Mouse (Mus musculus): ENCODE measurements around the gene Gm40193.

The Gm40193 gene

DNA sequence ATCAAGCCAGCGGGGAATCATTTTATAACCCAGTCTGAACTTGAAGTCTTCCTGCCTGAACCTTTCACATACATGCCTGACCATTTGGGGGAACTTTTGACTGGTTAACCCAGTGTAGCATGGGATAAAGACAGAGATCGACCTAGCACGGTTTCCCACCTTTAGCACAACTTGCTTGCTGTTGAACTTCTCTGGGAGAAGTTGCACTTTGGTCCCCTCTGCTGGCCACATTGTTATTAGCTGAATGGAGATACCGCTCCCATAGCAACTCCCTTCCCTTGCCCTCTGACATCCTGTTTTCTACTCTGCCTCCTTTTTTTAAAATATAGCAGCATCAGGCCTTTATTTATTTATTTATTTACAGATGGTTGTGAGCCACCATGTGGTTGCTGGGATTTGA lies 26.4 kb downstream of the Gm40193 start:
- peak in 1 of 2 experiments; percentile 51 for DNase-seq (ENCODE audit: low spot score in 2 of 2)

GRCm38 (mm10) chr11:70504970-70505369 lies 27.8 kb downstream of the Gm40193 start, which contains the start of gene Tm4sf5:
Gene Tm4sf5, plus strand, starts transcription at chr11:70505244.
- no peak for DNase-seq (ENCODE audit: low spot score in 2 of 2)

GRCm38 (mm10) chr11:70502018-70502417 lies 30.7 kb downstream of the Gm40193 start:
- no peak for DNase-seq (ENCODE audit: low spot score in 2 of 2)

DNA sequence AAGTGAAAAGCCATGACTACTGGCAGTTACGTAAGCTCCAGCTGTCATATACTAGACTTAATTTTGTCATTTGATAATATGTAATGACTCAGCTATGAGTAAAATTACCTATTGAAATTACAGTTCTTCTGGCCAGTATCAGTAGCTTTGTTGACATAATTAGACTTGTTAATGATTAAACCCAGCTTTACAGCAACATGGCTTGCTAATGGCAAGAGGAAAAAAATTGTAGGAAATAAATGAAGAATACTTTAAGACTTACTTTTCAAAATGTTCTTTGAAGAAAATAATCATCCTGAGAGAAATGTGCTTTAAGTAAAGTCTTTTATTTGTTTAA lies 32.3 kb downstream of the Gm40193 start:
- DNase-seq (ENCODE audit: low spot score in 2 of 2): no peak

GRCm38 (mm10) chr11:70499566-70500475 lies 32.9 kb downstream of the Gm40193 start:
- no peak for DNase-seq (ENCODE audit: low spot score in 2 of 2)

DNA sequence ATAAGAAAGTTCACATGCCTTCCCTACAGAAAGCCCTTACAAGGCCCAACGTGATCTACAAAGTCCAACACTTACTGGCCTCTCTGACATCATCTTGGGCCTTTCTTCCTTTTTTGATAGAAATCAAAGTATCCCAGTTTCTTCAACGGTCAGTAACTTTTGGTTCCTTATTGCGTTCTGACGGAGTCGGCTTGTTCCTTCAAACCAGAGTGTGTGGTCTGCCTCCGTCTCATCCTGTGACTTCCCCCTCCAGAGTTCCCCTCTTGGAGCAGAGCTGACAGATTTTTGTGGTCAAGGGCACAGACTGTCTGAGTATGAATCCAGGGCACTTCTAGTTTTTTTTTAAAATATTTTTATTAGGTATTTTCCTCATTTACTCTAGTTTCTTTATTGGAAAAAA lies 43.1 kb downstream of the Gm40193 start:
- no peak for DNase-seq (ENCODE audit: low spot score in 2 of 2)

DNA sequence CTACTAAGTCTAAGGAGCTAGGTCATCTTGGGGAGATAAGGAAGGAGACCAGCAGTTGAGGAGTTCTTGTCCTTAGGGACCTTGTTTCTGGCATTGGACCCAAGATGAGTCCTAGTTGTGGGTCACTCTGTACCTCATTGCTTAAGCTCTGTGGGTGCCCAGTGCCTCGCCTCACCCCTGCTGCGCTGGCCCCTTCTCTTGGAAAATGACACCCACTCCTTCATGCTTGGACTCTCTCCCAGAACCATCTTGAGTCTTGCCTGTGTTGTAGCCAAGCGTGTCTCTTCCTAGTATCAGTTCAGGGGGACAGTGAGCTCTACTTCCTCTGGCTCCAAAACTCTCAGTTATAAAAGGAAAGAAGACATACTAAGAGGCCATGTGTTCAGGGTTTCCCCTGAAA lies 43.6 kb downstream of the Gm40193 start:
- no peak for DNase-seq (ENCODE audit: low spot score in 2 of 2)

DNA sequence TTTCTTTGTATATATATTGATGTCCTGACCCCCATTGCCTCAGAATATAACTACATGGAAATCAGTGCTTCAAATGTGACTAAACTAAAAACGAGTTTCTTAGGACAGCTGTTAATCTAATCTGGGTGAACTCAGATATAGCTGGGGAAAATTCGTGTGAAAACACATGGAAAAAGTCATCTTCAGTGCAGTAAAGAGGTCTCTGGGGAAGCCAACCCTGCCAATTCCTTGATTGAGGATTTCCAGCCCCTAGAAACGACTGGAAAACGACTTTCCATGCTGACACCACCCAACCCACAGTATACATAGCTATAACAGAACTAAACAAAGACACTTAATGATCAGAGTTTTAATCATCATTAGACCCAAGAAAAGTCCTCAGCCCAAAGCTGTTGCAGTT lies 44.9 kb downstream of the Gm40193 start:
- DNase-seq (ENCODE audit: low spot score in 2 of 2): no peak

DNA sequence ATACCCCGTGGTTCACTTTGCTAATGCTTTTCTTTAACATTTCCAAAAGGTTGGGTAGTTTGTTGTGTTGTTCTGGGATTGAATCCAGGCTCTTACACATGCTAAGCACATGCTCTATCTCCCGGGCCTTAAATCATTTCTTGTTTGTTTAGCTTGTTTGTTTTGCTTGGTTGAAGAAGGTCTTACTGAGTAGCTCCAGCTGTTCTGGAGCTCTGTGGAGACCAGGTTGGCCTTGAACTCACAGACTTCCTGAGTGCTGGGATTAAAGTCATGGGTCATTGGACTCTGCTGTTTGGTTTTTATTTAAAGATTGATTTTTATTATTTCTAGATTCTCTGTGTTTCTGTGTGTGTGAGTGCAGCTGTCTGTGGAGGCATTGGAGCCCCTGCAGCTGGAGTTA lies 47.2 kb downstream of the Gm40193 start:
- no peak for DNase-seq (ENCODE audit: low spot score in 2 of 2)

Data from frontal cortex, postnatal 14 days (tissue).